Mouse (Mus musculus) liver, embryonic 16.5 days (tissue): ENCODE results near the gene Mafb. TPM values are rescaled to one million over a fixed set of nuclear protein-coding genes. Genes with fewer than 3 reads are reported as not detected.
A peak's percentile ranks its signal among the peaks of the same experiment; 100 is the strongest.

Experiments used
- ATAC-seq: fragments of 200-750 bp; cut with Nextera tagmentation; 2 replicates; pipeline ENCODE4 v1.8.0; 2017; ENCODE audit warnings: low read depth, mild to moderate bottlenecking, moderate number of reproducible peaks, moderate library complexity
- H3K27ac ChIP-seq: fragments of 300-500 bp; sonication (generic); 2 replicates; pipeline ENCODE4 v1.5.1; 2014; ENCODE audit warnings: mild to moderate bottlenecking, low read length
- H3K27me3 ChIP-seq: fragments of 300-500 bp; sonication (generic); 2 replicates; pipeline ENCODE4 v1.6.1; 2014; ENCODE audit warnings: low read depth, low read length, mixed read lengths; ENCODE audit not compliant: control insufficient read depth, insufficient read depth
- H3K36me3 ChIP-seq: fragments of 300-500 bp; sonication (generic); 2 replicates; pipeline ENCODE4 v1.6.1; 2014; ENCODE audit warnings: mild to moderate bottlenecking; ENCODE audit not compliant: control insufficient read depth, insufficient read depth
- H3K4me1 ChIP-seq: fragments of 300-500 bp; sonication (generic); 2 replicates; pipeline ENCODE4 v1.6.1; 2014; ENCODE audit warnings: low read depth, low read length, mixed read lengths; ENCODE audit not compliant: control insufficient read depth
- H3K4me2 ChIP-seq: fragments of 300-500 bp; sonication (generic); 2 replicates; pipeline ENCODE4 v1.6.1; 2014; ENCODE audit warnings: low read depth, low read length, mixed read lengths
- H3K4me3 ChIP-seq: fragments of 300-500 bp; sonication (generic); 2 replicates; pipeline ENCODE4 v1.5.1; 2014; ENCODE audit warnings: low read depth, mild to moderate bottlenecking, low read length
- H3K9ac ChIP-seq: fragments of 300-500 bp; sonication (generic); 2 replicates; pipeline ENCODE4 v1.6.1; 2014; ENCODE audit warnings: low read depth, low read length
- H3K9me3 ChIP-seq: fragments of 300-500 bp; sonication (generic); replicated peaks from 2 replicates; pipeline ENCODE4 v1.6.1; 2016; ENCODE audit warnings: low read length; ENCODE audit not compliant: control insufficient read depth
- WGBS: fragments of 180-500 bp; shearing (Covaris S2); extraction: QIAGEN DNeasy Blood & Tissue Kit; methylation state at CpG from one replicate; pipeline ENCODE4 v1.1.7; 2014; ENCODE audit not compliant: insufficient replicate concordance; 5-methylcytosine and 5-hydroxymethylcytosine counted together
- polyA plus RNA-seq: library from polyadenylated mRNA; unstranded; fragments of >200 nt; fragmentation: Nextera tagmentation; extraction: Ambion mirVana; gene quantifications from 2 replicates; pipeline ENCODE4 v1.2.1, GENCODE M21; 2015

Gene Mafb
- 4.3 and 5.2 TPM in 2 replicates for polyA plus RNA-seq

- Histone ChIP-seq H3K4me3 (peak within 1 kb of the TSS; percentile 52), H3K36me3 (no peaks in the 10 kb centered on the region), H3K27ac (peak within 1 kb of the TSS; percentile 56; the same call in 1 of the 2 replicates), H3K27me3 (peaks cover 97% of the 10 kb centered on the region), H3K4me2 (peak within 1 kb of the TSS; percentile 69), H3K4me1 (no peaks in the 10 kb centered on the region; the same call in 1 of the 2 replicates), H3K9me3 (no peaks in the 10 kb centered on the region), H3K9ac (peak within 1 kb of the TSS; percentile 37)
- 0% methylated on average over 29 of the region's 37 CpGs for WGBS
- peak; percentile 88 for ATAC-seq
These were observed at the start of gene Mafb for GRCm38 (mm10) chr2:160366980-160367338. TSS of gene Mafb (minus strand) at chr2:160367065.

GRCm38 (mm10) chr2:160415161-160415560 is 48.3 kb upstream of the Mafb start:
- 63% methylated on average over 8 of the region's 8 CpGs for WGBS
- Histone ChIP-seq H3K4me1 (no peaks in the 10 kb centered on the region; the same call in 1 of the 2 replicates), H3K27ac (no peak overlapping the region), H3K27me3 (no peaks in the 10 kb centered on the region), H3K4me2 (no peak overlapping the region), H3K9ac (no peak overlapping the region), H3K9me3 (no peaks in the 10 kb centered on the region), H3K4me3 (no peak overlapping the region), H3K36me3 (no peaks in the 10 kb centered on the region)
- no peak for ATAC-seq

GRCm38 (mm10) chr2:160414736-160415135 is 47.9 kb upstream of the Mafb start:
- Histone ChIP-seq H3K4me3 (no peak overlapping the region), H3K27ac (no peak overlapping the region), H3K36me3 (no peaks in the 10 kb centered on the region), H3K27me3 (no peaks in the 10 kb centered on the region), H3K4me1 (no peaks in the 10 kb centered on the region; the same call in 1 of the 2 replicates), H3K9me3 (no peaks in the 10 kb centered on the region), H3K4me2 (no peak overlapping the region), H3K9ac (no peak overlapping the region)
- 74% methylated on average over 11 of the region's 11 CpGs for WGBS
- ATAC-seq, result no peak

GRCm38 (mm10) chr2:160413982-160414381 is 47.1 kb upstream of the Mafb start:
- Histone ChIP-seq H3K27ac (no peak overlapping the region), H3K4me3 (no peak overlapping the region), H3K9ac (no peak overlapping the region), H3K36me3 (no peaks in the 10 kb centered on the region), H3K4me1 (no peaks in the 10 kb centered on the region; the same call in 1 of the 2 replicates), H3K27me3 (no peaks in the 10 kb centered on the region), H3K4me2 (no peak overlapping the region), H3K9me3 (no peaks in the 10 kb centered on the region)
- no peak for ATAC-seq
- whole genome bisulfite sequencing, result 78% methylated on average over 5 of the region's 5 CpGs

GRCm38 (mm10) chr2:160413055-160413454 is 46.2 kb upstream of the Mafb start:
- Histone ChIP-seq H3K27me3 (no peaks in the 10 kb centered on the region), H3K4me1 (no peaks in the 10 kb centered on the region; the same call in 1 of the 2 replicates), H3K4me3 (no peak overlapping the region), H3K9ac (no peak overlapping the region), H3K27ac (no peak overlapping the region), H3K36me3 (no peaks in the 10 kb centered on the region), H3K9me3 (no peaks in the 10 kb centered on the region), H3K4me2 (no peak overlapping the region)
- no peak for ATAC-seq
- 65% methylated on average over 12 of the region's 12 CpGs for WGBS

GRCm38 (mm10) chr2:160411431-160411830 is 44.6 kb upstream of the Mafb start:
- WGBS, result 46% methylated on average over 7 of the region's 7 CpGs
- no peaks in the 10 kb centered on the region for H3K9me3 ChIP-seq

GRCm38 (mm10) chr2:160407720-160408119 is 40.9 kb upstream of the Mafb start:
- Histone ChIP-seq H3K4me1 (no peaks in the 10 kb centered on the region), H3K9me3 (no peaks in the 10 kb centered on the region), H3K4me2 (no peak overlapping the region), H3K9ac (no peak overlapping the region), H3K27me3 (no peaks in the 10 kb centered on the region), H3K27ac (no peak overlapping the region), H3K36me3 (no peaks in the 10 kb centered on the region), H3K4me3 (no peak overlapping the region)
- ATAC-seq, result no peak
- WGBS, result 67% methylated on average over 3 of the region's 3 CpGs

More at GRCm38 (mm10) chr2:160411431-160411830, 44.6 kb upstream of the Mafb start:
- H3K4me2 ChIP-seq, result no peak overlapping the region
- H3K4me1 ChIP-seq, result no peaks in the 10 kb centered on the region; the same call in 1 of the 2 replicates
- ATAC-seq, result no peak
- no peaks in the 10 kb centered on the region for H3K27me3 ChIP-seq
- H3K9ac ChIP-seq, result no peak overlapping the region
- H3K36me3 ChIP-seq, result no peaks in the 10 kb centered on the region
- no peak overlapping the region for H3K4me3 ChIP-seq
- no peak overlapping the region for H3K27ac ChIP-seq

GRCm38 (mm10) chr2:160397747-160398146 is 30.9 kb upstream of the Mafb start:
- WGBS, result 55% methylated on average over 12 of the region's 12 CpGs
- H3K9me3 ChIP-seq, result no peaks in the 10 kb centered on the region
- H3K4me3 ChIP-seq, result no peak overlapping the region
- H3K36me3 ChIP-seq, result no peaks in the 10 kb centered on the region
- no peak overlapping the region for H3K9ac ChIP-seq
- no peaks in the 10 kb centered on the region for H3K4me1 ChIP-seq
- H3K27ac ChIP-seq, result no peak overlapping the region
- H3K27me3 ChIP-seq, result no peaks in the 10 kb centered on the region
- no peak for ATAC-seq
- no peak overlapping the region for H3K4me2 ChIP-seq

GRCm38 (mm10) chr2:160394735-160395134 is 27.9 kb upstream of the Mafb start:
- 58% methylated on average over 7 of the region's 7 CpGs for WGBS
- no peak for ATAC-seq
- Histone ChIP-seq H3K4me3 (no peak overlapping the region), H3K27ac (no peak overlapping the region), H3K4me2 (no peak overlapping the region), H3K4me1 (no peaks in the 10 kb centered on the region), H3K36me3 (no peaks in the 10 kb centered on the region), H3K9ac (no peak overlapping the region), H3K9me3 (no peaks in the 10 kb centered on the region), H3K27me3 (no peaks in the 10 kb centered on the region)
